ENCODE assay signal across 30 mouse cellular contexts in genomic region chr17:43209727-43210126, GRCm38 (mm10).
DNase-seq lines count a peak whose midpoint lies in the region; ATAC-seq and TF ChIP-seq lines count a peak whose summit lies in the region.
"Had no signal": no experiment of that assay in that cellular context is flagged by ENCODE, and none has a peak within 500 bp of the region (broad histone marks: within the 10 kb centered on the region; RNA-seq: fewer than 3 reads in every experiment).

No protein-coding gene starts in this region.

- H3K36me3 ChIP-seq in heart, embryonic 11.5 days (ENCODE audit: control insufficient read depth, insufficient read depth, low read length), result no peaks in the 10 kb centered on the region
- H3K36me3 ChIP-seq in kidney, embryonic 15.5 days, result no peaks in the 10 kb centered on the region
- H3K36me3 ChIP-seq: hindbrain, embryonic 12.5 days; intestine, embryonic 15.5 days; limb, embryonic 12.5 days; liver, embryonic 13.5 days; lung, embryonic 15.5 days had no signal

- no peaks in the 10 kb centered on the region for H3K27me3 ChIP-seq in heart, embryonic 11.5 days (ENCODE audit: control insufficient read depth, insufficient read depth, low read length)
- no peaks in the 10 kb centered on the region for H3K27me3 ChIP-seq in kidney, embryonic 15.5 days
- H3K27me3 ChIP-seq: forebrain, embryonic 13.5 days; hindbrain, embryonic 12.5 days; intestine, embryonic 15.5 days; limb, embryonic 12.5 days; liver, embryonic 13.5 days; lung, embryonic 15.5 days; Patski had no signal

- no peak overlapping the region for H3K9ac ChIP-seq in heart, embryonic 11.5 days (ENCODE audit: low read depth, low read length)
- no peak overlapping the region for H3K9ac ChIP-seq in kidney, embryonic 15.5 days
- H3K9ac ChIP-seq: forebrain, embryonic 13.5 days; hindbrain, embryonic 12.5 days; intestine, embryonic 15.5 days; limb, embryonic 12.5 days; liver, embryonic 13.5 days; lung, embryonic 15.5 days had no signal

- H3K9me3 ChIP-seq in heart, embryonic 11.5 days (replicated peaks; ENCODE audit: control insufficient read depth, low read length), result no peaks in the 10 kb centered on the region
- H3K9me3 ChIP-seq in kidney, embryonic 15.5 days (replicated peaks), result no peaks in the 10 kb centered on the region
- H3K9me3 ChIP-seq: hindbrain, embryonic 12.5 days; intestine, embryonic 15.5 days; limb, embryonic 12.5 days; liver, embryonic 13.5 days; lung, embryonic 15.5 days had no signal

- H3K4me3 ChIP-seq in heart, embryonic 11.5 days (ENCODE audit: low read depth, low read length), result no peak overlapping the region
- H3K4me3 ChIP-seq in kidney, embryonic 15.5 days (replicated peaks), result no peak overlapping the region
- H3K4me3 ChIP-seq in lung, adult 2 months (replicated peaks; ENCODE audit: extremely low read depth, low read depth, low read length), result no peak overlapping the region
- H3K4me3 ChIP-seq in brown adipose tissue, adult 24 weeks (ENCODE audit: insufficient read depth, low read depth, low read length), result no peak overlapping the region
- H3K4me3 ChIP-seq: forebrain, embryonic 13.5 days; hindbrain, embryonic 12.5 days; intestine, embryonic 15.5 days; layer of hippocampus, adult 2 months; left cerebral cortex, adult 2 months; limb, embryonic 12.5 days; liver, embryonic 13.5 days; lung, embryonic 15.5 days had no signal

- WGBS in heart, embryonic 11.5 days (ENCODE audit: insufficient replicate concordance), result 70% methylated on average over 1 of the region's 1 CpGs
- 91% methylated on average over 1 of the region's 1 CpGs for WGBS in kidney, embryonic 15.5 days
- 85% methylated on average over 1 of the region's 1 CpGs for WGBS in lung, adult 2 months

- no peak overlapping the region for H3K27ac ChIP-seq in heart, embryonic 11.5 days (ENCODE audit: low read depth, low read length)
- H3K27ac ChIP-seq in kidney, embryonic 15.5 days, result no peak overlapping the region
- peak overlapping the region; percentile 56 for H3K27ac ChIP-seq in brown adipose tissue, adult 24 weeks (replicated peaks; ENCODE audit: low read depth, low read length)
- H3K27ac ChIP-seq: forebrain, embryonic 13.5 days; hindbrain, embryonic 12.5 days; hindbrain, postnatal 0 days; intestine, embryonic 15.5 days; kidney, postnatal 0 days; layer of hippocampus, adult 2 months; left cerebral cortex, adult 2 months; limb, embryonic 12.5 days; liver, embryonic 13.5 days; lung, embryonic 15.5 days had no signal

- DNase-seq in heart, adult 11 months, result peak; percentile 90
- peak; percentile 75 for DNase-seq in kidney, adult 9 months
- DNase-seq in lung, adult 18-20 months, result peak; percentile 48 to 55
- no peak for DNase-seq in lung, adult 2 months
- DNase-seq: cerebellum, adult 11 months; cerebellum, adult 9-10 months; cerebellum, postnatal 36 days; gastrocnemius, postnatal 10 days; heart, postnatal 36 days; liver, embryonic 13.5 days; right cerebral cortex, postnatal 25 days; spleen, adult 18-20 months; thymus, adult 2 months; thymus, postnatal 36 days had no signal

- no peaks in the 10 kb centered on the region for H3K4me1 ChIP-seq in heart, embryonic 11.5 days (ENCODE audit: control insufficient read depth, insufficient read depth, low read length)
- H3K4me1 ChIP-seq in kidney, embryonic 15.5 days, result peaks cover 6% of the 10 kb centered on the region; the same call in 1 of the 2 replicates
- H3K4me1 ChIP-seq in lung, adult 2 months (ENCODE audit: control insufficient read depth, insufficient read depth, low read length), result no peaks in the 10 kb centered on the region
- H3K4me1 ChIP-seq in brown adipose tissue, adult 24 weeks (ENCODE audit: control insufficient read depth, insufficient read depth, insufficient read length, low read length), result peaks cover 3% of the 10 kb centered on the region; the same call in 1 of the 2 replicates
- H3K4me1 ChIP-seq: forebrain, embryonic 13.5 days; hindbrain, embryonic 12.5 days; intestine, embryonic 15.5 days; limb, embryonic 12.5 days; liver, embryonic 13.5 days; lung, embryonic 15.5 days had no signal

- ATAC-seq in heart, embryonic 11.5 days (replicated peaks; ENCODE audit: insufficient number of reproducible peaks, low FRiP score, low TSS enrichment), result no peak
- ATAC-seq in kidney, embryonic 15.5 days (replicated peaks; ENCODE audit: low FRiP score), result no peak
- no peak for ATAC-seq in activated CD4-positive, CD25-positive, alpha-beta regulatory T cell, adult 4 months
- ATAC-seq: forebrain, embryonic 13.5 days; hindbrain, postnatal 0 days; intestine, embryonic 15.5 days; midbrain, embryonic 16.5 days; Patski had no signal

- H3K4me2 ChIP-seq in heart, embryonic 11.5 days, result no peak overlapping the region
- H3K4me2 ChIP-seq in kidney, embryonic 15.5 days, result no peak overlapping the region
- H3K4me2 ChIP-seq: forebrain, embryonic 13.5 days; hindbrain, embryonic 12.5 days; intestine, embryonic 15.5 days; limb, embryonic 12.5 days; liver, embryonic 13.5 days; lung, embryonic 15.5 days; midbrain, embryonic 11.5 days had no signal

- TF ChIP-seq CTCF in lung, adult 2 months (IDR thresholded peaks at IDR 0.05; ENCODE audit: insufficient read depth, low read length), result no peak

- no peak for TF ChIP-seq POLR2A in lung, adult 2 months (IDR thresholded peaks at IDR 0.05; ENCODE audit: borderline replicate concordance, extremely low read depth, low read depth, low read length)
